Mouse (Mus musculus) heart, postnatal 14 days (tissue): ENCODE data around the gene Gaa. TPM values are rescaled to one million over a fixed set of nuclear protein-coding genes. Genes with fewer than 3 reads are reported as not detected.
A peak's percentile ranks its signal among the peaks of the same experiment; 100 is the strongest.
"Not testable (repeated sequence)": the region's sequence is repeated elsewhere in the genome, so short reads cannot be mapped to it uniquely, and the experiment has no call there.

Source experiments
- DNase-seq, 2 experiments: peaks; one replicate each; pipeline ENCODE4 v3.0.0; 2021 to 2022
- intact Hi-C: fragments of 180-260 bp; cut with DNase I; formaldehyde crosslinking; loops from one replicate; pipeline ENCODE4 v1.15.1; 2025
- long read RNA-seq, 2 experiments: library from polyadenylated mRNA; stranded (forward); transcript quantifications; one replicate each; pipeline ENCODE4 v2.0.0; 2021
- total RNA-seq, 2 experiments: library from RNA; stranded (reverse); gene quantifications; 2 replicates each; pipeline ENCODE4 v1.2.3; 2021

Gaa gene
- 10 to 100 TPM; 53.1 to 56.0 TPM for total RNA-seq
- long read RNA-seq, experiment 1, transcript Gaa-203 (20 exons, 3,633 nt) = major isoform, 105 of 138 reads
- long read RNA-seq, experiment 1, transcript Gaa-201 (20 exons, 3,363 nt) = minor isoform, 16 of 138 reads
- long read RNA-seq, experiment 1, partial matches to known transcripts = 14 of 138 reads
- long read RNA-seq, experiment 1, other reads (novel, unspliced or antisense) = 3 of 138 reads
- long read RNA-seq, experiment 2, transcript Gaa-203 (20 exons, 3,633 nt) = major isoform, 115 of 155 reads
- long read RNA-seq, experiment 2, transcript Gaa-201 (20 exons, 3,363 nt) = minor isoform, 28 of 155 reads
- long read RNA-seq, experiment 2, partial matches to known transcripts = 9 of 155 reads
- long read RNA-seq, experiment 2, other reads (novel, unspliced or antisense) = 3 of 155 reads

GRCm38 (mm10) chr11:119267768-119268556, at the start of gene Gaa:
TSS of gene Gaa (plus strand) at chr11:119267887.
- peak; percentile 95 to 98 for DNase-seq

DNA sequence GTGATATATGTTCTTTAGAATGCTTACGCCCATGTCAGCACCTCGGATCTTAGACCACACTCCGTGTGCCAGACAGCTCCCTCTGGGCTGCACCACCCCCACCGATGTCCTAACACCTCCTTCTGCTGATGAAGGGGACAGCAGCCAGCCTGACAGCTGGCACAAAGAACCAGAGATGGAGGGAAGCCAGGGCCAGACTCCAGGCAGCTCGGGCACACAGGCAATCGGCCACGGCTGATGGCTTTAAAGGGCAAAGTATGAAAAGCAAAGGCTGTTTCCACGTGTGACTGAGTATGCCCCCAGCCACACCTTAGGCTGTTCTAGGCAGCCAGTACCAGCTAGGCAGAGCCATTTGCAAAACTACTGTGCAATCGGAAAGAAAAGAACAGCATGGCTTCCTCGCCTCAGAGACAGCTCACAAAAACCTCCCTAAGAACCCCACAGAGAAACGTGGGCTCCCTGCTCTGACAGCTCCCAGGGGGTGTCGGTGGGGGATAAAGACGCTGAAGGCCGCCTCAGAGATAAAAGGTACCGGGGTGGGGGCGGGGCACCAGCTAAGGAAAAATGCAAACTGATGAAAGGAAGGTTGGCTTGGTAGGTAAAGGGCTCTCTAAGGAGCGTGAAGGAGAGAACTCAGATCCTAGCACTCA, 47.7 kb upstream of the Gaa start:
- intact Hi-C loops = no loop called here
- DNase-seq = peak; percentile 73 to 84

More at GRCm38 (mm10) chr11:119267768-119268556, at the start of gene Gaa:
- intact Hi-C loops = no loop called here

DNA sequence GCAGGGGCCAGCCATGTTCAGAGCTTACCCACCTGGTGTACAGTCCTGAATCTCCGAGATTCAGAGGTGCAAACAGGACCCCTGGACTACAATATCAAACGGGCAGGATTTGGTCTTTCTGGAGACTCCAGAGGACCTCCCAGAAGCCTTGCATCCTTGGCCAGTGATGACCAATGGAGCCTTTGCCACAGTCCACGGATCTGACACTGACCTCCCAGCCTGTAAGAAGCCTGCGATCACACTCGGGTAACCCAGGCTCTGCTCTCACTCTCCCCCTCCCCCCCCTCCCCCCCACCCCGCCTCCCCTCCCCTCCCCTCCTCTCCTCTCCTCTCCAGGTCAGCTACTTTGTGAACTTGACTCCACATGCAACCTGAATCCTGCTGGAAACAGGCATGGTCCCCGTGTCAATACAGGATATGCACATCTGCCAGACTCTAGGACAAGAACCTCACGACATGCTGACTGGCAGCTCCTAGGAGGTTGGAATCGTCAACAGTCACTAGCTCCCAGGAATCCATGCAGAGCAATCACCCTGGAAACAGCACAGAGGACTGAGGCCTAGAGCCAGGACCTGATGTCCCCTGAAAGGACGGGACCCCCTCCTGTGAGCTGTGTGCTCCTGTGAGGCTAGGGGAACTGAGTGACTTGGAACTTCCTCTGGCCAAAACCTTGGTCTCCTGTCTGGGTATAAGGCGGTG, 45.7 kb upstream of the Gaa start:
- DNase-seq = no peak
- intact Hi-C loops = no loop called here

GRCm38 (mm10) chr11:119223124-119223890, 44.4 kb upstream of the Gaa start:
- intact Hi-C loops = no loop called here
- no peak for DNase-seq

- DNase-seq = no peak
- intact Hi-C loops = no loop called here
Observed at GRCm38 (mm10) chr11:119224926-119225325, 42.8 kb upstream of the Gaa start.

- no peak for DNase-seq
- intact Hi-C loops = no loop called here
Observed at GRCm38 (mm10) chr11:119225634-119226033, 42.1 kb upstream of the Gaa start.

DNA sequence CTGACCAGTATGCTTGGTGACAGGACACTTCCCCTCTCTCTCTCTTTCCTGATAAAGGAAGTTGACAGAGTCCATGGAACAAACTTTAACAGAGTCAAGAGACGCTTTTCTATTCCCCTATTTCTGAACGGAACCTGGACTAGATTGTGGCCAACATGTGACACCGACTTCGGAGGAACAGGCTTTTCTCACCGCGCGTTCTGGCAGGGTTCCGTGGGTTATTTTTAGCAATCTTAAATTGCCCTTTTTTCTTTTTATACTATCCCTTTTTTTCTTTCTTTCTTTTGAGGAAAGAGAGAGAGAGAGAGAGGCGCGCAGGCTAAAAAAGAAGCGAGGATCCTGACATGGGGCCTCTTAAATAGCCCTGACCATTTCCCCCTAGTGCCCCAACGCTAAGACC, 40.1 kb upstream of the Gaa start:
- intact Hi-C loops = no loop called here
- no peak for DNase-seq

DNA sequence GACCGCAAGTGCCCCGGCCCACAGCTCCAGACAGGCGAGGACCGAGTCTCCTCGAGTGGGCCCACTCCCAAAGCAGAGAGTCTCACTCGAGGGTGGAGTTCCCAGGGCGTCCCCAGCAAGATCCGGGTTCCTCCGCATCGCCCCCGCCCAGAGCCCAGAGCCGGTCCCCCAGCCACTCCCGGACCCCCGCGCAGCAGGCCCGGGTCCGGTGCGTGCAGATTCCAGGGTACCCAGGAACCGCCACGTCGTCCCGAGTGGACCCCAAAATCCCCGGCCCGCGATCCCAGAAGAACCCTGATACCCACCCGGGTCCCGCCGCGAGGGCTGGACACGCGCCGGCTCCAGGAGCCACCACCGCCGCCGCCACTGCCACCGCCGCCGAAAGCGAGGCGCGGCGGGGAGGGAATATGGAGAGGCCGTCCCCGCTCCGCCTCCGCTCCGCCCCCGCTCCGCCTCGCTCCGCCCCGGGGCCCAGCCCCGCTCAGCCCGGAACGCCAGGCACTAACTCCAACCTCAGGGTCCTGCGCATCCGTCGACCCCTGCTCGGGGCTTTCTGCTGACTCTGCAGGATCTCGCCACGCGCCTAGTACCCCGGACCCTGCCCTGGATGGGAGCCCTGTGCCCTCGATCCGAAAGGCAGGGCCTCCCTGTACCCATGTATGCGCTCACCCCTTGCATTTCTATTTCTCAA, 39.5 kb upstream of the Gaa start, which contains the start of the genes Tbc1d16 and Ccdc40:
Tbc1d16 (minus strand) TSS at position 409 of the 691 bp plus-strand sequence.
Ccdc40 (plus strand) TSS at position 482 of the 691 bp plus-strand sequence.
- intact Hi-C loops = no loop called here
- DNase-seq = peak; percentile 84 to 85

- intact Hi-C loops = no loop called here
- DNase-seq = peak; percentile 73 to 82
Observed at GRCm38 (mm10) chr11:119228846-119229626, 38.7 kb upstream of the Gaa start.

GRCm38 (mm10) chr11:119234770-119235169, 32.9 kb upstream of the Gaa start:
- no peak for DNase-seq
- intact Hi-C loops = loop anchor here (5.0 kb wide), 1 partner anchor 32 kb away; no protein-coding TSS in a partner anchor

DNA sequence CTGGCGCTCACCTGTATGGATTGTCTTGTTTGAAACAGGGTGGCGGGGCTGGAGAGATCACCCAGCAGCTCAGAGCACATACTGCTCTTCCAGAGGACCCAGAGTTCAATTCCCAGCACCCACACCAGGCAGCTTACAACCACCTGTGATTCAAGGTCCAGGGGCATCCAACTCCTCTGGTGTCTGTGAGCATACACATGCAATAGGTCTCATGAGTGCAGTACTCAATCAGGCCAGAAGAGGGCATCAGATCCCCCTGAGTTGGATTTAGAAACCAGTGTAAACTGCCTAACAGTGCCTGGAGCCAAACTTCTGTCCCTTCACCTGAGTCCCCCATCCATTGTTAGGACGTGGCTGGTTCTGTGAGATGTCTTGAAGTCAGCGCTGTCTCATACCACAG, 32.1 kb upstream of the Gaa start:
- peak; percentile 51 to 68 for DNase-seq
- intact Hi-C loops = loop anchor here (5.0 kb wide), 1 partner anchor 33 kb away; no protein-coding TSS in a partner anchor

- intact Hi-C loops = loop anchor here (5.0 kb wide), 1 partner anchor 34 kb away; no protein-coding TSS in a partner anchor
- DNase-seq = no peak
Observed at GRCm38 (mm10) chr11:119236354-119236753, 31.3 kb upstream of the Gaa start.

GRCm38 (mm10) chr11:119237007-119237406, 30.7 kb upstream of the Gaa start:
- no peak for DNase-seq
- intact Hi-C loops = loop anchor here (5.0 kb wide), 1 partner anchor 35 kb away; no protein-coding TSS in a partner anchor

GRCm38 (mm10) chr11:119237568-119238304, 30.0 kb upstream of the Gaa start:
- intact Hi-C loops = loop anchor here (5.0 kb wide), 1 partner anchor 35 kb away; no protein-coding TSS in a partner anchor
- peak; percentile 32 to 42 for DNase-seq

- intact Hi-C loops = loop anchor here (5.0 kb wide), 1 partner anchor 36 kb away; no protein-coding TSS in a partner anchor
- DNase-seq = peak; percentile 53 to 62
Observed at GRCm38 (mm10) chr11:119238305-119238721, 29.4 kb upstream of the Gaa start.

DNA sequence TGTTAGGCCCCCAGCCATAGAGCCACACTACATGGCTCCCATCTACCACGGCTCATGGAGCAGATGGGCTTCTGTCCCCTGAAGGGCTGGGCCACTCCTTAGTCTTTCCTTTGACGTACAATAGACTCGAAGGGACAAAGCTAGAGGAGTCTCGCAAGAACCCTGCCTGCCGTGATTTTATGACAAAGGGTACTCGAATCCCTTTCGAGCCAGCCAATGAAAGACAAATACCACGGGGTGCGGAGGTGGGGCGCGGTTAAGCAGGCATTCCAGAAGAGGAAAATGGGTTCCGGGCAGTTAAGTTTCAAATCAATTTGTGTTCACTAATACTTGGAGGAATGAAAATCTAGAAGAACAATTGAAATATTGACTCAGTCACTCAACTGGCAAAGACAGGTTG, 28.2 kb upstream of the Gaa start:
- DNase-seq = no peak
- intact Hi-C loops = loop anchor here (5.0 kb wide), 1 partner anchor 37 kb away; no protein-coding TSS in a partner anchor

DNA sequence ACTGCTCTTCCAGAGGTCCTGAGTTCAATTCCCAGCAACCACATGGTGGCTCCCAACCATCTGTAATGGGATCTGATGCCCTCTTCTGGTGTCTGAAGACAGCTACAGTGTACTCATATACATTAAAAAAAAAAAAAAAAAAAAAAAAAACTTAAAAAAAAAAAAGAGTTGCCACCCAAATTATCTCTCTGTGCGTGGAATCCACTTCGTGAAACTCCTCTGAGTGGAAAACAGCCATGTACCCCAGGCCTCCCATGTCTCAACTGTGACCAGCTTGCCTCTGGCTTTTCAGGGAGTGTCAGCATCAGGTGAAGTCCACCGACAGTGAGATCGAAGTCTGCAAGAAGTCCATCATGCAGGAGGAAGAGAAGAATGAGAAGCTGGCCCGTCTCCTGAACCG, 22.1 kb upstream of the Gaa start:
- intact Hi-C loops, DNase-seq: not testable (repeated sequence)
